Mouse (Mus musculus): ENCODE data around the gene Grk6. TPM values are rescaled to one million over a fixed set of nuclear protein-coding genes. Genes with fewer than 3 reads are reported as not detected.
A peak's percentile ranks its signal among the peaks of the same experiment; 100 is the strongest.

The Grk6 gene
- total and polyA plus RNA-seq, 2 experiments: 8.8 to 14.3 TPM

GRCm38 (mm10) chr13:55403935-55404852 lies 40.7 kb upstream of the Grk6 start:
- no peak for TF ChIP-seq CTCF (IDR thresholded peaks at IDR 0.05; ENCODE audit: low read depth, low read length)
- TF ChIP-seq POLR2A (IDR thresholded peaks at IDR 0.05; ENCODE audit: extremely low read depth, insufficient read depth, low read length): no peak

DNA sequence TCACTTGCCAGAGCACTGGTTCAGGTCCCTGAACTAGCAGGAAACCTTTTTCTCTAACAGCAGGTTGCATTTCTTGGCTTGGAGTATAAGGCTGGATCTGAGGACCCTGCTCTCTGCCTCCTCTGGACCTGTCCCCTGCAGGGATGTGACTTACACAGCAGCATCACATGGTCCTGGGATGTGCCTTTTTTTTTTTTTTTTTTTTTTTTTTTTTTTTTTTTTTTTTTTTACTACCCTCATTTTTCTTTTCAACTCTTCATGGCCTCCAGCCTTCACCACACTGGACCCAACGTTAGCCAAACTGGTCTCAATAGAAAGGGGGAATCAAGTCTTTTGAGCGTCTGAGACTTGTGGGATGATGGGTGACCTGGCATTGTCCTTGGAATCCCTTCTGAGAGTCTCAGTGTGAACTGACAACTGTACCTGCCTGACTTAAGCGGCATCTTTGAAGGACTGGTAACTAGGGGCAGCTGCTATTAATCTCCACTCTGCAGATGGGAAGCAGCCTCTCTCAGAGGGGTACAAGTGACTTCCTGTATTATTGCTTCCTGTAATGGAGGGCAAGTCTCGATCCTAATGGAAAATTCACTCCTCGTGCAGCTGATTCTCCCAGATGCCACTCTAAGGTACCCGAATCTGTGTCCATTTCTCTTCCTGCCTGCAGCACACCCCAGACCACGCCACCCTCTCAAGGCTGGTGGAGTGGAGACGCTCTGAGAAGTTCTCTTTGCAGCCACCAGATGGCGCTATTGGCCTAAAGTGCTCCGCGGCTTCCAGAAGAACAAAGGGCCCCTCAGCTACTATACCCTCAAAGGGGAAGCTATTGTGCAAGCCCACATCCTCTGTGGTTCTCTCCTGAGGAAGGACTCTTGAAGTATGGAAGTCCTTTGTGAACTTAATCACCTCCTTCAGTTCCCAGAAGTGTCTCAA lies 39.8 kb upstream of the Grk6 start:
- WGBS: 11% methylated on average over 11 of the region's 11 CpGs

More at GRCm38 (mm10) chr13:55403935-55404852, 40.7 kb upstream of the Grk6 start:
- H3K4me3 ChIP-seq (ENCODE audit: insufficient read depth, low read depth, low read length): no peak overlapping the region
- no peaks in the 10 kb centered on the region for H3K79me2 ChIP-seq (ENCODE audit: control insufficient read depth, insufficient read depth, low read length)
- no peak overlapping the region for H3K27ac ChIP-seq (replicated peaks; ENCODE audit: insufficient read depth, low read depth, low read length)
- H3K9ac ChIP-seq (ENCODE audit: low read depth, low read length): no peak overlapping the region
- 76% methylated on average over 15 of the region's 15 CpGs for WGBS
- DNase-seq (ENCODE audit: extremely low read depth, low read depth, low spot score): no peak
- no peaks in the 10 kb centered on the region for H3K27me3 ChIP-seq (ENCODE audit: control insufficient read depth, insufficient read depth, low read length)
- H3K36me3 ChIP-seq (ENCODE audit: control insufficient read depth, insufficient read depth, low read length): no peaks in the 10 kb centered on the region
- H3K4me1 ChIP-seq (ENCODE audit: control insufficient read depth, insufficient read depth, low read length): no peaks in the 10 kb centered on the region

GRCm38 (mm10) chr13:55405783-55406390 lies 39.0 kb upstream of the Grk6 start:
- Histone ChIP-seq H3K27ac (replicated peaks; ENCODE audit: insufficient read depth, low read depth, low read length) (no peak overlapping the region), H3K4me3 (ENCODE audit: insufficient read depth, low read depth, low read length) (no peak overlapping the region), H3K9ac (ENCODE audit: low read depth, low read length) (no peak overlapping the region), H3K79me2 (ENCODE audit: control insufficient read depth, insufficient read depth, low read length) (no peaks in the 10 kb centered on the region), H3K36me3 (ENCODE audit: control insufficient read depth, insufficient read depth, low read length) (no peaks in the 10 kb centered on the region), H3K27me3 (ENCODE audit: control insufficient read depth, insufficient read depth, low read length) (no peaks in the 10 kb centered on the region), H3K4me1 (ENCODE audit: control insufficient read depth, insufficient read depth, low read length) (no peaks in the 10 kb centered on the region)
- TF ChIP-seq CTCF (IDR thresholded peaks at IDR 0.05; ENCODE audit: low read depth, low read length): no peak
- no peak for TF ChIP-seq POLR2A (IDR thresholded peaks at IDR 0.05; ENCODE audit: extremely low read depth, insufficient read depth, low read length)
- DNase-seq (ENCODE audit: extremely low read depth, low read depth, low spot score): no peak
- WGBS: 64% methylated on average over 13 of the region's 13 CpGs

More for the DNA sequence above, 39.8 kb upstream of the Grk6 start:
- Histone ChIP-seq H3K27ac (replicated peaks; ENCODE audit: insufficient read depth, low read depth, low read length) (no peak overlapping the region), H3K79me2 (ENCODE audit: control insufficient read depth, insufficient read depth, low read length) (no peaks in the 10 kb centered on the region), H3K4me1 (ENCODE audit: control insufficient read depth, insufficient read depth, low read length) (no peaks in the 10 kb centered on the region), H3K36me3 (ENCODE audit: control insufficient read depth, insufficient read depth, low read length) (no peaks in the 10 kb centered on the region), H3K9ac (ENCODE audit: low read depth, low read length) (no peak overlapping the region), H3K4me3 (ENCODE audit: insufficient read depth, low read depth, low read length) (no peak overlapping the region), H3K27me3 (ENCODE audit: control insufficient read depth, insufficient read depth, low read length) (no peaks in the 10 kb centered on the region)
- peak; percentile 91 for TF ChIP-seq CTCF (IDR thresholded peaks at IDR 0.05; ENCODE audit: low read depth, low read length)
- TF ChIP-seq POLR2A (IDR thresholded peaks at IDR 0.05; ENCODE audit: extremely low read depth, insufficient read depth, low read length): no peak
- peak; percentile 36 for DNase-seq (ENCODE audit: extremely low read depth, low read depth, low spot score)

DNA sequence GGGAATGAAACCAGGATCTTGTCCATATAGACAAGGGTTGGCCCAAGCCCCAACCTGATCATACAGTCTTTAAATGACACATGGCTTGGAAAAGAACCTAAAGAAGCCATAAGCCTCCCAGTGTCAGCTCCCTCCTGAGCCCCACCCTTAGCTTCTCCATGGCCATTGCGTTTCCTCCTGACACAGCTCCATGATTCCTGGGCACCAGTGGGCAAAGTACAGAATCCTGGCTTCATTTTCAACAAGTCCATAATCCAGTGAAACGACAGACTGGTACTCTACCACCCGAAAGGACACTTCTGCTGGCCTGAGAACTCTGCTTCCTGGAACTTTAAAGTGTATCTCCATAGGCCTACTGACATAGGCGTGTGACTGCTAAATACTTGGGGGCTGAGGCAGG lies 37.5 kb upstream of the Grk6 start:
- Histone ChIP-seq H3K79me2 (ENCODE audit: control insufficient read depth, insufficient read depth, low read length) (no peaks in the 10 kb centered on the region), H3K4me3 (ENCODE audit: insufficient read depth, low read depth, low read length) (no peak overlapping the region), H3K9ac (ENCODE audit: low read depth, low read length) (no peak overlapping the region), H3K27me3 (ENCODE audit: control insufficient read depth, insufficient read depth, low read length) (no peaks in the 10 kb centered on the region), H3K27ac (replicated peaks; ENCODE audit: insufficient read depth, low read depth, low read length) (no peak overlapping the region), H3K4me1 (ENCODE audit: control insufficient read depth, insufficient read depth, low read length) (no peaks in the 10 kb centered on the region), H3K36me3 (ENCODE audit: control insufficient read depth, insufficient read depth, low read length) (no peaks in the 10 kb centered on the region)
- 71% methylated on average over 4 of the region's 4 CpGs for WGBS
- DNase-seq (ENCODE audit: extremely low read depth, low read depth, low spot score): no peak
- no peak for TF ChIP-seq CTCF (IDR thresholded peaks at IDR 0.05; ENCODE audit: low read depth, low read length)
- no peak for TF ChIP-seq POLR2A (IDR thresholded peaks at IDR 0.05; ENCODE audit: extremely low read depth, insufficient read depth, low read length)

- no peaks in the 10 kb centered on the region for H3K4me1 ChIP-seq (ENCODE audit: control insufficient read depth, insufficient read depth, low read length)
- no peak overlapping the region for H3K4me3 ChIP-seq (ENCODE audit: insufficient read depth, low read depth, low read length)
- no peaks in the 10 kb centered on the region for H3K36me3 ChIP-seq (ENCODE audit: control insufficient read depth, insufficient read depth, low read length)
- TF ChIP-seq POLR2A (IDR thresholded peaks at IDR 0.05; ENCODE audit: extremely low read depth, insufficient read depth, low read length): no peak
- TF ChIP-seq CTCF (IDR thresholded peaks at IDR 0.05; ENCODE audit: low read depth, low read length): no peak
- H3K79me2 ChIP-seq (ENCODE audit: control insufficient read depth, insufficient read depth, low read length): no peaks in the 10 kb centered on the region
- no peak overlapping the region for H3K27ac ChIP-seq (replicated peaks; ENCODE audit: insufficient read depth, low read depth, low read length)
- DNase-seq (ENCODE audit: extremely low read depth, low read depth, low spot score): no peak
- WGBS: 84% methylated on average over 19 of the region's 19 CpGs
- no peak overlapping the region for H3K9ac ChIP-seq (ENCODE audit: low read depth, low read length)
- H3K27me3 ChIP-seq (ENCODE audit: control insufficient read depth, insufficient read depth, low read length): no peaks in the 10 kb centered on the region
Measured at GRCm38 (mm10) chr13:55408546-55409120, 36.2 kb upstream of the Grk6 start.

Measured in liver, adult 2 months (tissue).